Mouse (Mus musculus) lung, postnatal 14 days (tissue): ENCODE data around the gene Magt1.
A peak's percentile ranks its signal among the peaks of the same experiment; 100 is the strongest.
"Not testable (repeated sequence)": the region's sequence is repeated elsewhere in the genome, so short reads cannot be mapped to it uniquely, and the experiment has no call there.

ENCODE experiments used
- DNase-seq: peaks from one replicate; pipeline ENCODE4 v3.0.0; 2021

The Magt1 gene

GRCm38 (mm10) chrX:106011465-106012159 is at the start of gene Magt1:
Gene Magt1, minus strand, starts transcription at chrX:106011906.
- peak; percentile 84 for DNase-seq

GRCm38 (mm10) chrX:106048191-106048590 is 36.5 kb upstream of the Magt1 start:
- DNase-seq: no peak

- DNase-seq: no peak
Observed at GRCm38 (mm10) chrX:106045928-106046327, 34.2 kb upstream of the Magt1 start.

GRCm38 (mm10) chrX:106045455-106045854 is 33.7 kb upstream of the Magt1 start:
- peak; percentile 17 for DNase-seq

- DNase-seq: peak; percentile 11
Observed at GRCm38 (mm10) chrX:106043863-106044617, 32.3 kb upstream of the Magt1 start.

DNA sequence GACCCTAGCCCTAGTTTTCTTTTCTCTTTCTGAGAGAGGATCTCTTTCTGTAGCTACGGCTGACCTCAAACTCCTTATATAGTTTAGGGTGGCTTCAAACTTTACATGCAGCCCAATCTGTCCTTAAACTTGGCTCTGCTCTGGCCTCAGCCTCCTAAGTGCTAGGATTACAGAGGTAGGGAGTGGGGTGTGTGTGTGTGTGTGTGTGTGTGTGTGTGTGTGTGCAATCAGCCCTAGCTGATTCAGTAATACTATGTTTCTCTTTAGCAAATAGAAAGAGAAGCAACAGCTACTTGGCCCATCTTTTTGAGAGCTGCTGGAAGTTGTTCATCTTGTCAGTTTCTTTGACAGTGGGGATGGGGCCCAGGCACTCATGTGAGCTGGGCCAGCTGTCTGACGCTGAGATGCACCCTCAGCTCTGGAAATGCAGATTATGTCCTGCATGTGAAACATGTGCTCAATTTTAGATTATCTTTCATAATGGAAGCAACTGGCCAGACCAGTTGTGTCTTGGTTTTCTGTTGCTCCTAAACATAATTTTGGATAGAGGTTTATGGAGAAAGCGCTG is 25.6 kb upstream of the Magt1 start:
- DNase-seq: no peak

GRCm38 (mm10) chrX:106035727-106036126 is 24.0 kb upstream of the Magt1 start:
- DNase-seq: no peak

DNA sequence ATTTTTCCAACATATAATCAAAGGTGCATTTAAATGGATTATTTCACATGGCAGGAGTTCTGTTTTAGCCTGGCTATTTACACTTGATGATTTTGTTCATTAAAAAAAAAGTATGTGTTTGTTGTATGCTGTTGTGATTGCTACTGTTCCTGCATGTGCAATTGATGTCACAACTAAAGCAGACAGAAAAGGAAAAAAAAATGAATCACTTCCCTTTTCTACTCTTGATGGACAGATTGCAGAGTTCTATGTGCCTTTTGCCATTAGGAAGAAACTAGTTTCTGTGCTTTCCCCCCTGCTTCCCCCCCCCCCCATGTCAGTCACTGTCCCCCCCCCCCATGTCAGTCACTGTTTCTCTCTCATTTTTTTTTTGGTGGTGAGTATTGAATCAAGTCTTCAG is 19.4 kb upstream of the Magt1 start:
- DNase-seq: no peak

GRCm38 (mm10) chrX:106030176-106030575 is 18.5 kb upstream of the Magt1 start:
- no peak for DNase-seq

GRCm38 (mm10) chrX:106027343-106027674 is 15.6 kb upstream of the Magt1 start:
- DNase-seq: no peak

DNA sequence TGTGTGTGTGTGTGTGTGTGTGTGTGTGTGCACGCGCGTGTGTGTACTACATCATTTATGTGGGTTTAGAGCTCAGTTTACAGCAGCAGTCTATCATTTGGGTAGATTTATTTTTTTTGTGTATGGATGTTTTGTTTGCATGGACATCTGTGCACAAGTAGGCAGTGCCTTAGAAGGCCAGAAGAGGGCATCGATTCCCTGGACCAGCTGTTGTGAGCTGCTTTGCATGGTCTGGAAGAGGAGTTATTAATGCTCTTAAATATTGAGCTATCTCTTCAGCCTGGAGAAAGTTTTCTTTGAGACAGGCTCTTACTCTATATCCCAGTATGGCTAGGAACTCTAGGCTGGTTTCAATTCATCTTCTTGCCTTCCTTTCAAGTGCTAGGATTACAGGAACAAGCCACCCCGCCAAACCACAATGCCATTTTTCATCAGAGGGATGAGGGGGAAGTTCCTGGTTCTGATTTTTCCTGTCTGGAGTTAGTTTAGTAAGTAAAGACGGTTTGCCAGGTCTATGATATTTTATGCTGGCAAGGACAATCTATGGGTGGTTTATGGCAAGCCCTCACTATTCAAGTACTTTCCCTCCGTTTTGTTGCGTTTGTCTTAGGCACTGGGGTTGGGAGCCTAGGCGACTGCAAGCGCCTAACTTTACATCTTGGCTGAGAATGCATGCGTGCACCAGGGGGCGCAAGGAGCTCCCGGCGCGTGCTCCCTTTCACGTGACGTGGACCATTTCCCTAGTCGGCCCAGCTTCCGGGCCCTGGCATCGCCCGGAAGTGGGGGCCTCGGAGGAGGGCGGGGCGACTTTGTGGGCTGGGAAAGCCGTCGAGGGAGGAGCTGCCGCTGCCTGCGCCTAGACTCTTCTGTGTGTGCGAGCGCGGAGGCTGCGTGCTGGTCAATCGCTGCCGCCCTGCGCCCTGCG is 15.0 kb upstream of the Magt1 start, which contains the start of gene Atp7a:
Gene Atp7a, plus strand, starts transcription at position 859 of the 925 bp plus-strand sequence.
- DNase-seq: peak; percentile 93

DNA sequence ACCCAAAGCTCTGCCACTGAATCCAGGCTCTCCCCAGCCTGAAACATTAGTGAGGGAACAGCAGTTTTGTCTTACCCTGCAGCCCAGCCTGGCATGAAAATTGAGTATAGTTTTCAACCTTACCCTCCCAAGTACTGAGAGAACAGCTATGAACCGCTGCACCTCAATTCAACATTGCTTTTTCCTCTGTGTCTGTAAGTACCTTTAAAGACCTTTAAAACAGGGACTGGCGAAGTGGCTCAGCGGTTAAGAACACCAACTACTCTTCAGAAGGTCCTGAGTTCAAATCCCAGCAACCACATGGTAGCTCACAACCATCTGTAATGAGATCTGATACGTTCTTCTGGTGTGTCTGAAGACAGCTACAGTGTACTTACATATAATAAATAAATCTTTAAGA is 5.8 kb upstream of the Magt1 start:
- DNase-seq: no peak

- DNase-seq: no peak
Observed at GRCm38 (mm10) chrX:106017102-106017501, 5.4 kb upstream of the Magt1 start.

GRCm38 (mm10) chrX:106015571-106016322 is 4.0 kb upstream of the Magt1 start, which contains the start of gene Cox7b:
Gene Cox7b, plus strand, starts transcription at chrX:106015700.
- DNase-seq: peak; percentile 77

DNA sequence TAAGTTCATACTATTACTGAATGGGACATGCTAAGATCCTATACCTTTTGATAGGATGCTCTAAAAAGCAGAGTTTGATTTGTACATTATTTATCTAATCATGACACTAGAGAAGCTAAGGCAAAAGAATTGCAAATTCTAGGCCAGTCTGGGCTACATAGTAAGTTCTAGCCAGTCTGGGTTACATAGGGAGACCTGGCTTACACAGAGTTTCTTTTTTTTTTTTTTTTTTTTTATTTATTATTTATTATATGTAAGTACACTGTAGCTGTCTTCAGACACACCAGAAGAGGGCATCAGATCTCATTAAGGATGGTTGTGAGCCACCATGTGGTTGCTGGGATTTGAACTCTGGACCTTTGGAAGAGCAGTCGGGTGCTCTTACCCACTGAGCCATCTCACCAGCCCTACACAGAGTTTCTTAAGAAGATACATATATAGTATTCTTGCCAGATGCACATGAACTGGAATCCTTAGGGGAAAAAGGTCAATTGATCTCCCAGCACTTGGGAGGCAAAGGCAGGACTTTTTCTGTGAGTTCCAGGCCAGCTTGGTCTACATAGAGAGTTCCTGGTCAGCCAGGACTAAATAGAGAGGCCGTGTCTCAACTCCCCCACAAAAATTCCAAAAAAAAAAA is 3.2 kb upstream of the Magt1 start:
- not testable (repeated sequence) for DNase-seq

DNA sequence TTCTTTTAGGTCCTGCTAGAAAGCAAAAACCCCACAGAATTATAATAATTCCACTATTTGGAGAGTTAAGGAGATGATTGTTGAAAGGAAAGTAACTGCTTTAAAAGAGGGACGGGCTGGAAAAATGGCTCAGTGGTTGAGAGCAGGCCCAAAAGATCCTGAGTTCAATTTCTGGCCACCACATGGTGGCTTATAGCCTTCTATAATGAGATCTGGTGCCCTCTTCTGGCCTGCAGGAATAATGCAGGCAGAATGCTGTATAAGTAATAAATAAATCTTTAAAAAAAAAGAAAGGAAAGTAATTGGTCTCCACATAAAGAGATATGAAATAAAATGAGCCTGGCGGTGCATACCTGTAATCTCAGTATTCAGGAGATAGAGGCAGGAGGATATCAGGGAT is 1.5 kb upstream of the Magt1 start:
- DNase-seq: peak; percentile 59

DNA sequence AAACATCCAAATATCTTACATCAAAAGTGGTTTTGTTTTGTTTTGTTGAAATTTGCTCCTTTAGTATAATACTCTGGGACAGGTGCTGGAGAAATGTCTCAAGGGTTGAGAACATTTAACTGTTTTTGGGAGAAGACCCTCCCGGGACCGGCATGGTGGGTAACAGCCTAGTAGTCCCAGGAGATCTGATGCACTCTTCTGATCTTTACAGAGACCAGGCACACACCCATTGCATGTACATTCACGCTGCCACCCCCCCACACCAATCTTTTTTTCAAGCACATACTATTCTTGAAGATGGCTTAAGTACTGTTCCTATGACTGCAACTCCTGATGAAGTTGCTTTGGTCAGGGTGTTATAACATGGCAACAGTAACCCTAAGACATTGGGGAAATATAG is 853 bp upstream of the Magt1 start:
- DNase-seq: no peak

DNA sequence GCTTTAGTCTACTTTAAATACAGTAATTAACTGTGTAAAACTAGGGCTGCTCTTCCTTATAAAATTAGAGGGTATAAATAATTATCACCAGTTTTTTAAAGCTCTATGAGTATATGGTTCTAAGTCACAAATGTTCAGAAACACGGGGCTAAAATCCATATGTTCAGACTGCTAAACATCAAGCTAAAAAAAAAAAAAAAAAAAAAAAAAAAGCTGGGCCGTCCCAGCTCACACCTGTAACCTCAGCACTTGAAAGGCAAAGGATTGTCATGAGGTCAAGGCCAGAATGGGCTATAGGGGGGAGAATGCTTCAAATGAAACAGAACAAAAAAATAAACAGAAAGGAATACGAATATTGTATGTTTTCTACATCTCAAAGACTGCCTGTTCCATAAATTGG is 944 bp downstream of the Magt1 start:
- DNase-seq: no peak

GRCm38 (mm10) chrX:106001605-106002004 is 10.1 kb downstream of the Magt1 start:
- DNase-seq: no peak

GRCm38 (mm10) chrX:105957091-105957490 is 54.6 kb downstream of the Magt1 start:
- not testable (repeated sequence) for DNase-seq

DNA sequence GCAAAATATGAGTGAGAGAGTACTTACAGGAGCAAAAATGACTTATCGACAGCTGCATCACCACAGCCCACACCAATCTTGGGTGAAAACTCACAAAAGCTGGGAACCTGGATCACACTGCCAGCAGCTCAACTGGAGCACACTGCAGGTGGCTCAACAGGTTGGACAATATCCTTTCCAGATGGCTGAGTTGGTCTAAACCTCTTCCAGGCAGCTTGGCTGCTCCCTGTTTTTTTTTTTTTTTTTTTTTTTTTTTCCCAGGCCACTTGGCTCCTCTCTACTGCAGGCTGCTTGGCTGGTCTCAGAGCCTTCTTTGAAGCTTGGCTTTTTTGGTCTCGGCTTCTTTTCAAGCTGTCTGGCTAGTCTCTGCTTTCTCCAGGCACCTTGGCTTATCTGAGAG is 57.7 kb downstream of the Magt1 start:
- DNase-seq: no peak

DNA sequence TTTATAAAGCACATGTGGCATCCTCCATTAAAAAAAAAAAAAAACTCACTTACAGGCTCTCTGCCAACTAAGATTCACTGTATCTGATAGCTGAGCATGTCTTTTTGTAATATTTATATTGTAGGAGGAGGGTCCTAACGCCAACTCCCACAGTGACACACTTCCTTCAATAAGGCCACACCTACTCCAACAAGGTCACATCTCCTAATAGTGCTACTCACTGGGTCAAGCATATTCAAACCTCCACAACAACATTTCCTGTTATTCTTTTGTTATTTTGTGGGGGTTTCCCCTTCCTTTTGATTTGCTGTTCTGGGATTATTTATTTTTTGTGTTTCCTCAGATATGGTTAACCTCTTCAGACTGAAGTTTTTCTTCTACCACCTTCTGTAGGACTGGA is 65.3 kb downstream of the Magt1 start:
- DNase-seq: no peak
